Mouse (Mus musculus): ENCODE results near the gene Cd1d1.

Gene Cd1d1

DNA sequence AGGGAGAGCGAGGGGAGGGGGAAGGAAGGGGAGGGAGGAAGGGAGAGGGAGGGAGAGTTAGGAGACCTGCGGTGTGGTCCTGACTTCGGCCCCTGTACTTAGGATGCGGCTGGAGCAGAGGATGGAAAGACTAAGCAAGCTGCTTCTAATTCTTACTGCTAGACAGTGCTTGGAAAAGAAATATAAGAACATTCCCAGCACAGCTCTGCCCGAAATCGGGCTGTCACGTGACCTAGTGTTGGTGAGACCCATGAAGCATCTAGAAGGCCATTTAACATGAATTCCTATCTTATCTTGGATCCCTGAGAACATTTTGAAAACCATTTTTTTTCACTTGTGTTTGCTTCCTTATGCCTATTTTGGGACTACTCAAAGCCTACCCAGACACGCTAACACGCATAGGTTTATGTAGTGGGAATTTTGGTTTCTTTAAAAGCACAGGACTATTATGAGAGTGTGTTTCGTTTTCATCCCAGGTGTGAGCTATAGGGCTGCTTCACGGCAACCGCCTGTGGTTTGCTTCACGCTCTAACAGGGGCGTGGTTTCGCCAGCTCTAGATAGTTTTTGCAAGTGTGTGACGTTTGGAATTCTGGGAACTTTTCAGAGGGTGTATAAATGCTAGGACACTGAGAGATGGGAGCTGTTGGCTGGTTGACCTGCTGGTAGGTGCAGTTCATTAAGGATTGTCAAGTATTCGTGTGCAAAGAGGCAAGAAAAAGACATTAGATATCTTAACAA is 38.4 kb downstream of the Cd1d1 start:
- DNase-seq (ENCODE audit: low spot score) = no peak

DNA sequence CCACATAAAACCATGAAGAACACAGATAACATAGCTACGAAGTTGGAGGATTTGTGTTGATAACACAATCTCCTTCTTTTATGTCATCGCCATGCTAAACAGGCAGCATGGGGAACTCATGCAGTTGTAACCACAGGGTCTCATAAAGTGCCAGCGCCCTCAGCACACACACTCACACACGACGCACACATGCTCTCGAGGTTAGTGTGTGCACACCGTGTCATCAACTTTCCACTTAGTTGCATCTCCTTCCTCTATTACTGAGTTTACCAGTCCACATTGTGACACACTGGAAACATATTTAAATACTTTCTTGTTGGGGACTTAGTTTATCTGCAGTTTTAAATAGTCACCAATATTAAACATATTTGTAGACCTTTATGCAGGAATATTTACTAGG is 40.2 kb downstream of the Cd1d1 start:
- no peak for DNase-seq (ENCODE audit: low spot score)

DNA sequence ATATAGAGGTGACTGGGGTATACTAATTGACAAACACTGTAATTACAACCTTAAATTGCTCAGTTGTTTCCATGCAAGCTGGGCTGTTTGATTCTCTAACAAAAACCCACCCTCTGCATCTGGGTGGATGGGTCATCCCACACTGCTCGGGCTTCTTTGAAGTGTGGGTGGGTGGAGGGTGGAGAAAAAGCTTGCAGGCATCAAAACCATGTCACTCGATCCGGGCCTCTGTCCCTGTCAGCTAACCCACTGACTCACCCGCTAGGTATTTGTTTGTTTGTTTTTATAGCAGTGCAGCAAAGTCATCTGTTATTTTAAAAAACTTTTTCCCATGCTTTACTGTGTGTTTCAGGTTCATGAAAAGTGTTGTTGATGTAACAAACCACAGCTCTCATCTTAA is 43.9 kb downstream of the Cd1d1 start:
- no peak for DNase-seq (ENCODE audit: low spot score)

- DNase-seq (ENCODE audit: low spot score) = no peak
These were observed 44.7 kb downstream of the Cd1d1 start for GRCm38 (mm10) chr3:86954521-86954920.

DNA sequence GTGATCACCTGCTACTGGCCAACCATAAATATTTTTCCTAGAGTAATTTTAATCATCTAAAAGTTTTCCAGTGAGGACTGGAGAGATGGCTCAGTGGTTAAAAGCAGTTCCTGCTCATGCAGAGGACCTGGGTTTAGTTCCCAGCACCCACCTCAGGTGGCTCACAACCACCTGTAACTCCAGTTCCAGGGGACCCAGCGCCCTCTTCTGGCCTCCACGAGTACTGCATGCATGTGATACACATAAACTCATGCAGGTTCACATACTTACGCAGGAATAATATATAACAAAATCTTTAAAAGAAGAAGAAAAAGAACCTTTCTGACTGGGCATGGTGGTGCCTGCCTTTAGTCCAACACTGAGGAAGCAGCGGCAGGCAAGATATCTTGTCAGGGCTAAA is 45.4 kb downstream of the Cd1d1 start:
- no peak for DNase-seq (ENCODE audit: low spot score)

GRCm38 (mm10) chr3:86950652-86951051 is 48.6 kb downstream of the Cd1d1 start:
- DNase-seq (ENCODE audit: low spot score) = no peak

All from urinary bladder, postnatal 25 days (tissue).